Mouse (Mus musculus): Measurements from ENCODE around the gene Vnn1. TPM values are rescaled to one million over a fixed set of nuclear protein-coding genes. Genes with fewer than 3 reads are reported as not detected.

The Vnn1 gene
- 0.48 and 1.0 TPM in 2 replicates for polyA plus RNA-seq (2015; fragmentation: Nextera tagmentation; extraction: Ambion mirVana)

GRCm38 (mm10) chr10:23894601-23895349 lies at the start of gene Vnn1:
Gene Vnn1, plus strand, starts transcription at chr10:23894688.

GRCm38 (mm10) chr10:23851228-23851912 lies 43.1 kb upstream of the Vnn1 start, which contains the start of gene Vnn3:
Gene Vnn3, plus strand, starts transcription at chr10:23851462.

GRCm38 (mm10) chr10:23920056-23920455 lies 25.6 kb downstream of the Vnn1 start, which contains the start of gene Taar1:
Gene Taar1, plus strand, starts transcription at chr10:23920356.

GRCm38 (mm10) chr10:23938312-23938711 lies 43.8 kb downstream of the Vnn1 start, which contains the start of gene Taar2:
Gene Taar2, plus strand, starts transcription at chr10:23938572.

GRCm38 (mm10) chr10:23949508-23950005 lies 55.1 kb downstream of the Vnn1 start, which contains the start of gene Taar3:
Gene Taar3, plus strand, starts transcription at chr10:23949558.

Other genes with a start within 250 kb of the Vnn1 start
- 107 and 111 TPM in 2 replicates for gene Rps12, start 107.4 kb upstream of the Vnn1 start, polyA plus RNA-seq (2015; fragmentation: Nextera tagmentation; extraction: Ambion mirVana)
- gene Slc18b1, start 97.7 kb upstream of the Vnn1 start, polyA plus RNA-seq (2015; fragmentation: Nextera tagmentation; extraction: Ambion mirVana): 12.7 and 13.1 TPM in 2 replicates
- 0.08 TPM in 1 of 2 replicates, not detected in the other for gene Vnn3, start 43.2 kb upstream of the Vnn1 start, polyA plus RNA-seq (2015; fragmentation: Nextera tagmentation; extraction: Ambion mirVana)
- not detected in 2 replicates for gene Taar1, start 25.7 kb downstream of the Vnn1 start, polyA plus RNA-seq (2015; fragmentation: Nextera tagmentation; extraction: Ambion mirVana)
- 0.25 TPM in 1 of 2 replicates, not detected in the other for gene Taar2, start 43.9 kb downstream of the Vnn1 start, polyA plus RNA-seq (2015; fragmentation: Nextera tagmentation; extraction: Ambion mirVana)
- not detected in 2 replicates for gene Taar3, start 54.9 kb downstream of the Vnn1 start, polyA plus RNA-seq (2015; fragmentation: Nextera tagmentation; extraction: Ambion mirVana)
- 0.19 TPM in 1 of 2 replicates, not detected in the other for gene Taar4, start 65.8 kb downstream of the Vnn1 start, polyA plus RNA-seq (2015; fragmentation: Nextera tagmentation; extraction: Ambion mirVana)
- gene Taar5, start 76.0 kb downstream of the Vnn1 start, polyA plus RNA-seq (2015; fragmentation: Nextera tagmentation; extraction: Ambion mirVana): 0.15 TPM in 1 of 2 replicates, not detected in the other
- not detected in 2 replicates for gene Taar6, start 91.0 kb downstream of the Vnn1 start, polyA plus RNA-seq (2015; fragmentation: Nextera tagmentation; extraction: Ambion mirVana)
- gene Taar7a, start 98.8 kb downstream of the Vnn1 start, polyA plus RNA-seq (2015; fragmentation: Nextera tagmentation; extraction: Ambion mirVana): not detected in 2 replicates
- gene Taar7b, start 105.3 kb downstream of the Vnn1 start, polyA plus RNA-seq (2015; fragmentation: Nextera tagmentation; extraction: Ambion mirVana): not detected in 2 replicates
- not detected in 2 replicates for gene Taar7d, start 132.5 kb downstream of the Vnn1 start, polyA plus RNA-seq (2015; fragmentation: Nextera tagmentation; extraction: Ambion mirVana)
- not detected in 2 replicates for gene Taar7e, start 142.9 kb downstream of the Vnn1 start, polyA plus RNA-seq (2015; fragmentation: Nextera tagmentation; extraction: Ambion mirVana)
- gene Taar7f, start 154.8 kb downstream of the Vnn1 start, polyA plus RNA-seq (2015; fragmentation: Nextera tagmentation; extraction: Ambion mirVana): not detected in 2 replicates
- not detected in 2 replicates for gene Taar8a, start 181.8 kb downstream of the Vnn1 start, polyA plus RNA-seq (2015; fragmentation: Nextera tagmentation; extraction: Ambion mirVana)
- gene Taar8b, start 197.6 kb downstream of the Vnn1 start, polyA plus RNA-seq (2015; fragmentation: Nextera tagmentation; extraction: Ambion mirVana): not detected in 2 replicates
- gene Taar8c, start 207.2 kb downstream of the Vnn1 start, polyA plus RNA-seq (2015; fragmentation: Nextera tagmentation; extraction: Ambion mirVana): not detected in 2 replicates
- gene Taar9, start 214.8 kb downstream of the Vnn1 start, polyA plus RNA-seq (2015; fragmentation: Nextera tagmentation; extraction: Ambion mirVana): not detected in 2 replicates

Measured in neural tube, postnatal 0 days (tissue).